Mouse (Mus musculus) 3T3-L1 (cell line): Measurements from ENCODE around the gene Cyfip2.

Experiments used
- DNase-seq: peaks from one replicate; pipeline ENCODE4 v3.0.0-alpha.2; 2015; ENCODE audit warnings: low read depth, low spot score

Cyfip2 gene

GRCm38 (mm10) chr11:46312523-46313035 lies at the start of gene Cyfip2:
Cyfip2 (minus strand) TSS chr11:46312859.
- DNase-seq, result no peak

GRCm38 (mm10) chr11:46360991-46361665 lies 48.5 kb upstream of the Cyfip2 start:
- DNase-seq, result no peak

- no peak for DNase-seq
Observed at GRCm38 (mm10) chr11:46358369-46358768, 45.7 kb upstream of the Cyfip2 start.

- peak; percentile 40 for DNase-seq
Observed at GRCm38 (mm10) chr11:46349681-46350410, 37.2 kb upstream of the Cyfip2 start.

GRCm38 (mm10) chr11:46348416-46348815 lies 35.8 kb upstream of the Cyfip2 start:
- no peak for DNase-seq

- DNase-seq, result no peak
Observed at GRCm38 (mm10) chr11:46347756-46348155, 35.1 kb upstream of the Cyfip2 start.

- DNase-seq, result no peak
Observed at GRCm38 (mm10) chr11:46343886-46344546, 31.4 kb upstream of the Cyfip2 start.

GRCm38 (mm10) chr11:46341960-46342359 lies 29.3 kb upstream of the Cyfip2 start:
- no peak for DNase-seq

GRCm38 (mm10) chr11:46336020-46336419 lies 23.4 kb upstream of the Cyfip2 start:
- DNase-seq, result no peak

GRCm38 (mm10) chr11:46332217-46332616 lies 19.6 kb upstream of the Cyfip2 start:
- no peak for DNase-seq

GRCm38 (mm10) chr11:46326271-46327015 lies 13.8 kb upstream of the Cyfip2 start:
- DNase-seq, result peak; percentile 36

- DNase-seq, result no peak
Observed at GRCm38 (mm10) chr11:46321559-46321958, 8.9 kb upstream of the Cyfip2 start.

- DNase-seq, result no peak
Observed at GRCm38 (mm10) chr11:46314534-46314933, 1.9 kb upstream of the Cyfip2 start.

- DNase-seq, result no peak
Observed at GRCm38 (mm10) chr11:46313851-46314250, 1.2 kb upstream of the Cyfip2 start.

GRCm38 (mm10) chr11:46311703-46312522 lies 746 bp downstream of the Cyfip2 start:
- DNase-seq, result no peak

GRCm38 (mm10) chr11:46311181-46311702 lies 1.4 kb downstream of the Cyfip2 start:
- no peak for DNase-seq

GRCm38 (mm10) chr11:46310647-46311063 lies 2.0 kb downstream of the Cyfip2 start:
- DNase-seq, result no peak

GRCm38 (mm10) chr11:46309808-46310555 lies 2.7 kb downstream of the Cyfip2 start:
- no peak for DNase-seq

GRCm38 (mm10) chr11:46309111-46309741 lies 3.4 kb downstream of the Cyfip2 start:
- no peak for DNase-seq
